Mouse (Mus musculus) C2C12 (cell line): ENCODE measurements around the gene Vmn1r160. TPM values are rescaled to one million over a fixed set of nuclear protein-coding genes. Genes with fewer than 3 reads are reported as not detected.
"Not testable (repeated sequence)": the region's sequence is repeated elsewhere in the genome, so short reads cannot be mapped to it uniquely, and the experiment has no call there.

Source experiments
- H3K27me3 ChIP-seq: one replicate; pipeline ENCODE4 v1.6.1; 2011; ENCODE audit not compliant: control insufficient read depth, insufficient read depth, insufficient read length
- H3K36me3 ChIP-seq: one replicate; pipeline ENCODE4 v1.6.1; 2011; ENCODE audit not compliant: control insufficient read depth, insufficient read depth
- H3K4me3 ChIP-seq: one replicate; pipeline ENCODE4 v1.5.1; 2011; ENCODE audit warnings: mild to moderate bottlenecking, control low read depth; ENCODE audit not compliant: poor library complexity, insufficient read depth, severe bottlenecking
- H3K79me2 ChIP-seq: one replicate; pipeline ENCODE4 v1.6.1; 2011; ENCODE audit not compliant: control insufficient read depth, insufficient read depth
- H3K79me3 ChIP-seq: one replicate; pipeline ENCODE4 v1.6.1; 2011; ENCODE audit warnings: low read depth, control low read depth
- H3ac ChIP-seq: one replicate; pipeline ENCODE3; 2011; ENCODE audit warnings: low read depth; ENCODE audit not compliant: control insufficient read depth, insufficient read length
- long read RNA-seq, 2 experiments: library from polyadenylated mRNA; unstranded; transcript quantifications; one replicate each; pipeline ENCODE4 v2.0.0; 2019 to 2020
- polyA plus RNA-seq: library from polyadenylated mRNA; unstranded; fragments of >200 nt; fragmentation: generic; extraction: Trizol; gene quantifications from one replicate; pipeline ENCODE4 v1.2.1, GENCODE M21; 2012; ENCODE audit warnings: missing spikeins

The Vmn1r160 gene
- not detected for polyA plus RNA-seq
- long read RNA-seq, experiment 1 = 0 reads
- long read RNA-seq, experiment 2 = 0 reads

DNA sequence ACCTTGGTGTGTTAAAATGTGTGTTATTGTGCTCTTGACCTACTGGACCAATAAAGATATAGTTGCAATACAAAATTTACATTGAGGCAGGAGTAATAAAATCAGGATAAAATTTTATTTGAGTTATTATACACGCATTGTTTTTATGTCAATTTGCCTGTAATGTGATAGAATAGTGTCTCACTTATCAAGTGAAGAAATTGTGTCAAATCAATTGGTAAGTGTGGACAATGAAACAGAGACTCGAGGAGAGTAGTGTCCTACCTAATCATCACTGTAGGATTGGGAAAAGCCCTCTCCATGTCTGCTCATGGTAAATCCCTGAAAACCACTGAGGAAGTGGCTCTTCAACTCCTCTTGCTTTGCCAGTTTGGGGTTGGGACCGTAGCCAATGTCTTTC is at the start of gene Vmn1r160:
Vmn1r160 (plus strand) TSS at position 301 of the 400 bp plus-strand sequence.
- not testable (repeated sequence) for H3K4me3 ChIP-seq, H3K79me2 ChIP-seq, H3ac ChIP-seq, H3K36me3 ChIP-seq, H3K79me3 ChIP-seq, H3K27me3 ChIP-seq

DNA sequence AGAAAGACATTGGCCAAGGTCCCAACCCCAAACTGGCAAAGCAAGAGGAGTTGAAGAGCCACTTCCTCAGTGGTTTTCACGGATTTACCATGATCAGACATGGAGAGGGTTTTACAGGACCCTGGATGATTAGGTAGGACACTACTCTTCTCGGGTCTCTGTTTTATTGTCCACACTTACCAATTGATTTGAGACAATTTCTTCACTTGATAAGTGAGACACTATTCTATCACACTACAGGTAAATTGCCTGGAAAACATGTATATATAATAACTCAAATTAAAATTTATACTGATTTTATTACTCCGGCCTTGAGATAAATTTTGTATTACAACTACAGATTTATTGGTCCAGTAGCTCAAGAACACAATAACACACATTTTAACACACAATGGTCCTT is 27.5 kb upstream of the Vmn1r160 start, which contains the start of gene Vmn1r159:
Vmn1r159 (minus strand) TSS at position 101 of the 400 bp plus-strand sequence.
- H3K36me3 ChIP-seq, H3K27me3 ChIP-seq, H3K4me3 ChIP-seq, H3K79me2 ChIP-seq, H3ac ChIP-seq, H3K79me3 ChIP-seq: not testable (repeated sequence)

Other genes with a start within 250 kb of the Vmn1r160 start
- not detected for gene Vmn1r155, start 213.2 kb upstream of the Vmn1r160 start, polyA plus RNA-seq
- not detected for gene Gm8693, start 178.9 kb upstream of the Vmn1r160 start, polyA plus RNA-seq
- not detected for gene Gm4567, start 151.5 kb upstream of the Vmn1r160 start, polyA plus RNA-seq
- not detected for gene Vmn1r157, start 109.5 kb upstream of the Vmn1r160 start, polyA plus RNA-seq
- gene Vmn1r158, start 80.4 kb upstream of the Vmn1r160 start, polyA plus RNA-seq = not detected
- not detected for gene Vmn1r159, start 27.6 kb upstream of the Vmn1r160 start, polyA plus RNA-seq
- not detected for gene Gm4214, start 113.4 kb downstream of the Vmn1r160 start, polyA plus RNA-seq
- gene Gm4216, start 148.7 kb downstream of the Vmn1r160 start, polyA plus RNA-seq = not detected
- not detected for gene Vmn1r163, start 184.3 kb downstream of the Vmn1r160 start, polyA plus RNA-seq
- gene Gm8720, start 196.2 kb downstream of the Vmn1r160 start, polyA plus RNA-seq = not detected